8 mouse cellular contexts compared by ENCODE assay signal in genomic region chr7:129256621-129257373, GRCm38 (mm10). TPM values are rescaled to one million over a fixed set of nuclear protein-coding genes. Genes with fewer than 3 reads are reported as not detected.
DNase-seq lines count a peak whose midpoint lies in the region; ATAC-seq and TF ChIP-seq lines count a peak whose summit lies in the region.

TSS of gene Plpp4 (plus strand) at chr7:129257031.

- peak; percentile 80 for DNase-seq in lung, embryonic 14.5 days
- DNase-seq in lung, adult 18-20 months = no peak
- DNase-seq in embryonic facial prominence, embryonic 11.5 days (ENCODE audit: low spot score) = peak; percentile 57
- DNase-seq in heart, postnatal 0 days (ENCODE audit: low spot score) = no peak
- DNase-seq in left cerebral cortex, adult 8-10 months (ENCODE audit: low spot score in 2 of 2) = peak; percentile 27 to 28
- peak; percentile 6 for DNase-seq in yolk sac, embryonic 10.5 days (ENCODE audit: low spot score)
- no peak for DNase-seq in adipocyte (ENCODE audit: low spot score)

- H3K36me3 ChIP-seq in lung, embryonic 14.5 days (ENCODE audit: insufficient read depth) = no peaks in the 10 kb centered on the region
- H3K36me3 ChIP-seq in embryonic facial prominence, embryonic 11.5 days (replicated peaks; ENCODE audit: control insufficient read depth, insufficient read depth, low read depth, low read length) = no peaks in the 10 kb centered on the region
- H3K36me3 ChIP-seq in heart, postnatal 0 days (replicated peaks; ENCODE audit: control insufficient read depth, insufficient read depth, low read length) = no peaks in the 10 kb centered on the region
- H3K36me3 ChIP-seq in midbrain, embryonic 15.5 days (replicated peaks) = no peaks in the 10 kb centered on the region

- TF ChIP-seq EP300 in heart, postnatal 0 days (IDR thresholded peaks at IDR 0.05; ENCODE audit: low read depth) = no peak

- peaks cover 31% of the 10 kb centered on the region for H3K27me3 ChIP-seq in lung, embryonic 14.5 days (ENCODE audit: insufficient read depth, low read length)
- peaks cover 22% of the 10 kb centered on the region for H3K27me3 ChIP-seq in embryonic facial prominence, embryonic 11.5 days (ENCODE audit: control insufficient read depth, insufficient read depth, low read length)
- H3K27me3 ChIP-seq in heart, postnatal 0 days (ENCODE audit: control insufficient read depth, insufficient read depth, low read length) = peaks cover 67% of the 10 kb centered on the region
- peaks cover 3% of the 10 kb centered on the region for H3K27me3 ChIP-seq in midbrain, embryonic 15.5 days (replicated peaks)

- no peak within 1 kb of the TSS for H3K27ac ChIP-seq in lung, embryonic 14.5 days (ENCODE audit: low read depth)
- H3K27ac ChIP-seq in embryonic facial prominence, embryonic 11.5 days (replicated peaks; ENCODE audit: low read depth, low read length) = no peak within 1 kb of the TSS
- no peak within 1 kb of the TSS for H3K27ac ChIP-seq in heart, postnatal 0 days (ENCODE audit: low read depth)
- peak within 1 kb of the TSS; percentile 63 for H3K27ac ChIP-seq in midbrain, embryonic 15.5 days

- peak within 1 kb of the TSS; percentile 39 for H3K4me3 ChIP-seq in lung, embryonic 14.5 days (ENCODE audit: low read depth, low read length)
- H3K4me3 ChIP-seq in embryonic facial prominence, embryonic 11.5 days (ENCODE audit: low read depth, low read length) = peak within 1 kb of the TSS; percentile 47
- H3K4me3 ChIP-seq in heart, postnatal 0 days (ENCODE audit: low read depth, low read length) = peak within 1 kb of the TSS; percentile 43
- peak within 1 kb of the TSS; percentile 57 for H3K4me3 ChIP-seq in midbrain, embryonic 15.5 days

- ATAC-seq in lung, embryonic 14.5 days (ENCODE audit: insufficient read depth) = peak; percentile 96
- ATAC-seq in embryonic facial prominence, embryonic 11.5 days (replicated peaks; ENCODE audit: insufficient number of reproducible peaks, low FRiP score, low TSS enrichment, low read depth) = peak; percentile 70
- peak; percentile 62 for ATAC-seq in heart, postnatal 0 days (ENCODE audit: insufficient read depth, low read depth)
- ATAC-seq in midbrain, embryonic 15.5 days (replicated peaks) = peak; percentile 88

- no peak for TF ChIP-seq CTCF in lung, embryonic 14.5 days (IDR thresholded peaks at IDR 0.05; ENCODE audit: low read depth)
- TF ChIP-seq CTCF in heart, postnatal 0 days (IDR thresholded peaks at IDR 0.05; ENCODE audit: low read depth) = no peak

- peak within 1 kb of the TSS; percentile 6; the same call in 1 of the 2 replicates for H3K9ac ChIP-seq in lung, embryonic 14.5 days
- H3K9ac ChIP-seq in embryonic facial prominence, embryonic 11.5 days (replicated peaks; ENCODE audit: low read length) = peak within 1 kb of the TSS; percentile 47
- H3K9ac ChIP-seq in heart, postnatal 0 days (replicated peaks; ENCODE audit: low read depth, low read length) = 0 out of 2 replicates have a peak within 1 kb of the TSS, but pooled peaks have one; percentile 5
- H3K9ac ChIP-seq in midbrain, embryonic 15.5 days = peak within 1 kb of the TSS; percentile 66

- H3K4me2 ChIP-seq in lung, embryonic 14.5 days = peak within 1 kb of the TSS; percentile 74
- H3K4me2 ChIP-seq in embryonic facial prominence, embryonic 11.5 days (ENCODE audit: low read depth, low read length) = peak within 1 kb of the TSS; percentile 96
- peak within 1 kb of the TSS; percentile 75 for H3K4me2 ChIP-seq in heart, postnatal 0 days (ENCODE audit: low read depth, low read length)
- H3K4me2 ChIP-seq in midbrain, embryonic 15.5 days = peak within 1 kb of the TSS; percentile 96

- H3K4me1 ChIP-seq in lung, embryonic 14.5 days (ENCODE audit: insufficient read depth) = no peaks in the 10 kb centered on the region
- peaks cover 7% of the 10 kb centered on the region for H3K4me1 ChIP-seq in embryonic facial prominence, embryonic 11.5 days (ENCODE audit: control insufficient read depth, insufficient read depth, low read length)
- H3K4me1 ChIP-seq in heart, postnatal 0 days (ENCODE audit: control insufficient read depth, insufficient read depth) = no peaks in the 10 kb centered on the region
- peaks cover 19% of the 10 kb centered on the region for H3K4me1 ChIP-seq in midbrain, embryonic 15.5 days

- under 1% methylated on average over 58 of the region's 66 CpGs for WGBS in lung, embryonic 14.5 days
- WGBS in embryonic facial prominence, embryonic 11.5 days = under 1% methylated on average over 55 of the region's 66 CpGs
- WGBS in heart, postnatal 0 days = 1% methylated on average over 39 of the region's 66 CpGs
- WGBS in midbrain, embryonic 15.5 days = under 1% methylated on average over 45 of the region's 66 CpGs

- H3K9me3 ChIP-seq in lung, embryonic 14.5 days (ENCODE audit: low read depth, low read length) = no peaks in the 10 kb centered on the region
- no peaks in the 10 kb centered on the region for H3K9me3 ChIP-seq in embryonic facial prominence, embryonic 11.5 days (replicated peaks; ENCODE audit: control insufficient read depth, low read length)
- H3K9me3 ChIP-seq in heart, postnatal 0 days (replicated peaks; ENCODE audit: control insufficient read depth, low read length) = no peaks in the 10 kb centered on the region
- no peaks in the 10 kb centered on the region for H3K9me3 ChIP-seq in midbrain, embryonic 15.5 days

RNA-seq across cellular contexts. Expression of gene Plpp4, which starts in this region (rescaled TPM):
- 0.50 and 0.53 TPM in 2 replicates for polyA plus RNA-seq in lung, embryonic 14.5 days (2014; fragmentation: Nextera tagmentation; extraction: Ambion mirVana)
- polyA plus RNA-seq in embryonic facial prominence, embryonic 11.5 days (2014; fragmentation: Nextera tagmentation; extraction: Ambion mirVana) = 0.82 and 1.5 TPM in 2 replicates
- total RNA-seq in heart, postnatal 0 days (2014; rRNA removed; ENCODE audit: low replicate concordance) = not detected in 2 replicates
- polyA plus RNA-seq in heart, postnatal 0 days (2015; fragmentation: Nextera tagmentation; extraction: Ambion mirVana) = 0.34 TPM in 1 of 2 replicates, not detected in the other
- 1 to 10 TPM; 7.2 to 9.2 (median 7.9) TPM for total RNA-seq in left cerebral cortex, adult 8-10 months (2022)
- polyA plus RNA-seq in midbrain, embryonic 15.5 days (2015; fragmentation: Nextera tagmentation; extraction: Ambion mirVana) = 9.7 and 10.5 TPM in 2 replicates

Comparison
In these comparisons a context has a peak if more than half of its experiments do, and no peak if none do; other contexts are left out.
1. Peak in DNase-seq, ATAC-seq, H3K4me3 ChIP-seq, H3K9ac ChIP-seq and H3K4me2 ChIP-seq in lung, embryonic 14.5 days; RNA of the gene not detected or under 1 TPM.
2. Peak in ATAC-seq, H3K4me3 ChIP-seq, H3K9ac ChIP-seq and H3K4me2 ChIP-seq in heart, postnatal 0 days; RNA of the gene not detected or under 1 TPM.
3. DNase-seq: peak in embryonic facial prominence, embryonic 11.5 days (single experiment), left cerebral cortex, adult 8-10 months (2 of 2) and yolk sac, embryonic 10.5 days (single experiment); none in lung, adult 18-20 months (0 of 2), heart, postnatal 0 days (single experiment) and adipocyte (single experiment).
4. H3K9ac ChIP-seq: peak in every context shown above with its lines; median percentile 66 in midbrain, embryonic 15.5 days; 47 in embryonic facial prominence, embryonic 11.5 days; 6 in lung, embryonic 14.5 days; 5 in heart, postnatal 0 days.
5. Peak in every context shown above with its lines, with median percentiles within 50 percentile points of each other: ATAC-seq, H3K4me2 ChIP-seq and H3K4me3 ChIP-seq.